Mouse (Mus musculus): ENCODE measurements at regions not wholly inside any gene's neighbourhood (a gene's known extent, or its start where the extent isn't known, plus 50 kb on each side); places are given as distances from the start of the nearest gene placed in this dataset.

GRCm38 (mm10) chr12:71624076-71624475 is 206.8 kb upstream of the Daam1 start:
- no peak for DNase-seq (ENCODE audit: low spot score)

- no peak for DNase-seq (ENCODE audit: low spot score)
Measured at GRCm38 (mm10) chr12:71624676-71625075, 206.2 kb upstream of the Daam1 start.

- DNase-seq (ENCODE audit: low spot score), result no peak
Measured at GRCm38 (mm10) chr12:71625115-71625514, 205.8 kb upstream of the Daam1 start.

GRCm38 (mm10) chr12:71626801-71627200 is 204.1 kb upstream of the Daam1 start:
- no peak for DNase-seq (ENCODE audit: low spot score)

- no peak for DNase-seq (ENCODE audit: low spot score)
Measured at GRCm38 (mm10) chr12:71627421-71628339, 203.2 kb upstream of the Daam1 start.

GRCm38 (mm10) chr12:71628340-71628738 is 202.5 kb upstream of the Daam1 start:
- DNase-seq (ENCODE audit: low spot score), result no peak

GRCm38 (mm10) chr12:71628796-71629195 is 202.1 kb upstream of the Daam1 start:
- no peak for DNase-seq (ENCODE audit: low spot score)

- no peak for DNase-seq (ENCODE audit: low spot score)
Measured at GRCm38 (mm10) chr12:71630386-71630785, 200.5 kb upstream of the Daam1 start.

GRCm38 (mm10) chr12:71636300-71636699 is 194.6 kb upstream of the Daam1 start:
- DNase-seq (ENCODE audit: low spot score), result no peak

- DNase-seq (ENCODE audit: low spot score), result no peak
Measured at GRCm38 (mm10) chr12:71637248-71637647, 193.6 kb upstream of the Daam1 start.

GRCm38 (mm10) chr12:71638246-71638645 is 192.6 kb upstream of the Daam1 start:
- no peak for DNase-seq (ENCODE audit: low spot score)

- DNase-seq (ENCODE audit: low spot score), result no peak
Measured at GRCm38 (mm10) chr12:71640058-71640501, 190.8 kb upstream of the Daam1 start.

GRCm38 (mm10) chr12:71641486-71641885 is 189.4 kb upstream of the Daam1 start:
- no peak for DNase-seq (ENCODE audit: low spot score)

- no peak for DNase-seq (ENCODE audit: low spot score)
Measured at GRCm38 (mm10) chr12:71642797-71643337, 188.0 kb upstream of the Daam1 start.

- no peak for DNase-seq (ENCODE audit: low spot score)
Measured at GRCm38 (mm10) chr12:71651251-71651650, 179.6 kb upstream of the Daam1 start.

GRCm38 (mm10) chr12:71693346-71694038 is 137.4 kb upstream of the Daam1 start:
- DNase-seq (ENCODE audit: low spot score), result no peak

- no peak for DNase-seq (ENCODE audit: low spot score)
Measured at GRCm38 (mm10) chr12:71701753-71702152, 129.1 kb upstream of the Daam1 start.

- no peak for DNase-seq (ENCODE audit: low spot score)
Measured at GRCm38 (mm10) chr12:71702181-71702580, 128.7 kb upstream of the Daam1 start.

- DNase-seq (ENCODE audit: low spot score), result no peak
Measured at GRCm38 (mm10) chr12:71703146-71703902, 127.6 kb upstream of the Daam1 start.

GRCm38 (mm10) chr12:71704431-71704830 is 126.4 kb upstream of the Daam1 start:
- no peak for DNase-seq (ENCODE audit: low spot score)

- DNase-seq (ENCODE audit: low spot score), result no peak
Measured at GRCm38 (mm10) chr12:71707727-71708369, 123.0 kb upstream of the Daam1 start.

- no peak for DNase-seq (ENCODE audit: low spot score)
Measured at GRCm38 (mm10) chr12:71714606-71715005, 116.3 kb upstream of the Daam1 start.

Data from urinary bladder, postnatal 10 days (tissue).